Mouse (Mus musculus): ENCODE results near the gene Ccm2.
A peak's percentile ranks its signal among the peaks of the same experiment; 100 is the strongest.

DNA sequence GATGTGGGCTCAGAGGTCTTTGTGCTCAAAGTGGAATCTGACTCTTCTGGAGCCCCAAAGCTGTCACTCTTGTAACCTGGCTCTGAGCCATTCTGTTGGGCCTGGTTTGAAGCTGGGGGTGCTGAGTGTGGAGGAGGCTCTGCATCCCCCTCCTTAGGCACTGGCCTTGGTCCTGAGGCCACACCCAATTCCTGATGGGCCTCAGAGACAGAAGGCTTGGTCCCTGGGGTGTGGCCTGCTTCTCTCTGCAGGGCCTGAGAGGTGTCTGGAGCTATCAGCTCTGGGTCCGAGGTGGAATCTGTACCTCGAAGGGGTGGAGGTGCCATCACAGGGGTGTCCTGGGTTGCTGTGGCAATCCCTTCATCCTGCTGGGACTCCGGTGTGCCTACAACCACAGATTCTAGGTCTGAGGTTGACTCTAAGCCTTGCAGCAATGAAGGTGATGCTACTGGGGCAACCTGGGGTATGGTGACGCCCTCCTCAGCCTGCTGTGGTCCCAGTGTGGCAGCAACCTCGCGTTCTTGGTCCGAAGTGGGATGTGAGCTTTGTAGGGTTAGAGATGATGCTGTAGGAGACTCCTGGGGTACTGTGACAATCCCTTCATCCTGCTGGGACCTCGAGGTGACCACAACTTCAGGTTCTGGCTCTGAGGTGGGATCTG is 53.7 kb downstream of the Ccm2 start:
- TF ChIP-seq POLR2A (IDR thresholded peaks at IDR 0.05; ENCODE audit: borderline replicate concordance, insufficient read depth, low read length) (0 out of 2 replicates have a peak, but pooled peaks have one; percentile 25), CTCF (IDR thresholded peaks at IDR 0.05; ENCODE audit: borderline replicate concordance, insufficient read depth, low read depth, low read length) (no peak)

All from cerebellum, adult 2 months (tissue).